Mouse (Mus musculus): ENCODE measurements around the gene Slc22a5. TPM values are rescaled to one million over a fixed set of nuclear protein-coding genes. Genes with fewer than 3 reads are reported as not detected.
"Not testable (repeated sequence)": the region's sequence is repeated elsewhere in the genome, so short reads cannot be mapped to it uniquely, and the experiment has no call there.

The Slc22a5 gene
- polyA plus RNA-seq, 1 experiment from 2014 or later: 7.9 TPM

DNA sequence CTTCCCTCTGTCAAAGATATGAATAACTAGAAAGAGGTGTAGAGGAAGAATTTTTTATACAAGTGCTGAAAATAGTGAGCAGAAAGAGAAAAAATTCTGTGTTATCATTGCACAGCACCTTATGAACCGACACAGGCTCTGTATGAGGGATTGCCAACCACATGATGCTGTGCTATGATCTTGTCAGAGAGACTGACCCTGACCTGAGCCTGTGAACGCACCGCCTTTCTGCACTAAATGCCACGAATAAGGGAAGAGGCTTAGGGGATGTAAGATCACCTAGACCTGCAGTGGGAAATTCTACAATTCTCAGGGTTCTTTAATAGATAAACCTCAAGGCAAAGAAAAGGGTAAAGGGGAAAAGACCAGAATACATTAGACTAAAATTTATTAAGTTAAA, 15.0 kb downstream of the Slc22a5 start:
- ATAC-seq (ENCODE audit: low FRiP score): no peak
- H3K9me3 ChIP-seq: no peaks in the 10 kb centered on the region
- no peak overlapping the region for H3K4me3 ChIP-seq (replicated peaks)
- no peaks in the 10 kb centered on the region for H3K27me3 ChIP-seq
- H3K36me3 ChIP-seq (replicated peaks): 0 out of 2 replicates have a peak, but pooled peaks cover 5% of the 10 kb centered on the region
- no peaks in the 10 kb centered on the region for H3K4me1 ChIP-seq
- H3K27ac ChIP-seq: no peak overlapping the region
- H3K4me2 ChIP-seq: no peak overlapping the region
- 86% methylated on average over 4 of the region's 4 CpGs for WGBS
- no peak overlapping the region for H3K9ac ChIP-seq

GRCm38 (mm10) chr11:53874706-53875105, 16.8 kb downstream of the Slc22a5 start:
- ATAC-seq (ENCODE audit: low FRiP score): no peak
- Histone ChIP-seq H3K9me3 (no peaks in the 10 kb centered on the region), H3K27me3 (no peaks in the 10 kb centered on the region), H3K4me3 (replicated peaks) (no peak overlapping the region), H3K4me2 (no peak overlapping the region), H3K4me1 (no peaks in the 10 kb centered on the region), H3K9ac (no peak overlapping the region), H3K36me3 (replicated peaks) (0 out of 2 replicates have a peak, but pooled peaks cover 11% of the 10 kb centered on the region), H3K27ac (no peak overlapping the region)
- 79% methylated on average over 4 of the region's 4 CpGs for WGBS

- H3K9me3 ChIP-seq; H3K27ac ChIP-seq; H3K9ac ChIP-seq; ATAC-seq (ENCODE audit: low FRiP score); H3K4me3 ChIP-seq (replicated peaks); H3K4me1 ChIP-seq; H3K27me3 ChIP-seq; H3K4me2 ChIP-seq: not testable (repeated sequence)
- 61% methylated on average over 5 of the region's 5 CpGs for WGBS
- 0 out of 2 replicates have a peak, but pooled peaks cover 11% of the 10 kb centered on the region for H3K36me3 ChIP-seq (replicated peaks)
These were observed 17.4 kb downstream of the Slc22a5 start for GRCm38 (mm10) chr11:53873909-53874704.

- Histone ChIP-seq H3K4me1 (no peaks in the 10 kb centered on the region), H3K9me3 (no peaks in the 10 kb centered on the region), H3K4me2 (no peak overlapping the region), H3K27me3 (no peaks in the 10 kb centered on the region), H3K27ac (no peak overlapping the region), H3K36me3 (replicated peaks) (0 out of 2 replicates have a peak, but pooled peaks cover 11% of the 10 kb centered on the region), H3K4me3 (replicated peaks) (no peak overlapping the region), H3K9ac (no peak overlapping the region)
- 95% methylated on average over 2 of the region's 2 CpGs for WGBS
- ATAC-seq (ENCODE audit: low FRiP score): no peak
These were observed 19.5 kb downstream of the Slc22a5 start for GRCm38 (mm10) chr11:53871786-53872507.

DNA sequence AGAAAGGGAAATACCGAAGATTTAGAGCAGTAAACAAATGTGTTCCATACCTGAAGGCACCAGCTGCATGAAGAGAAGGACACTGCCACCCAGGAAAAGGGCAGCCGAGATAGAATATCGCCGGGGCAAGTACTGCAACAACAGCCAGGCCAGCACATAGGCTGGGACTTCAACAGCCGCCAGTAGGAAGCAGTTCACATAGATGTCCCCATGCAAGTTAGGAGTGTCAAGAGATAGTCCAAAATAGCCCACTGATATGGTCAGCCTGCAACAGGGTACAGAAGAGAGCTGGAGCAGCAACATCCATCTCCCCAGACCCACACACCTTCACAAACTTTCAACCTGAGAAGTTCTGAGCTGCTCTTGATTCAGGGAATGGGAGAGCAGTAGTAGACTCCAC, 22.3 kb downstream of the Slc22a5 start:
- H3K27me3 ChIP-seq: no peaks in the 10 kb centered on the region
- H3K9ac ChIP-seq: no peak overlapping the region
- H3K4me3 ChIP-seq (replicated peaks): no peak overlapping the region
- H3K4me2 ChIP-seq: no peak overlapping the region
- no peak for ATAC-seq (ENCODE audit: low FRiP score)
- no peaks in the 10 kb centered on the region for H3K4me1 ChIP-seq
- H3K9me3 ChIP-seq: no peaks in the 10 kb centered on the region
- no peak overlapping the region for H3K27ac ChIP-seq
- 0 out of 2 replicates have a peak, but pooled peaks cover 14% of the 10 kb centered on the region for H3K36me3 ChIP-seq (replicated peaks)
- 89% methylated on average over 5 of the region's 5 CpGs for WGBS

GRCm38 (mm10) chr11:53868323-53868722, 23.1 kb downstream of the Slc22a5 start:
- H3K36me3 ChIP-seq (replicated peaks): 0 out of 2 replicates have a peak, but pooled peaks cover 14% of the 10 kb centered on the region
- H3K27me3 ChIP-seq; ATAC-seq (ENCODE audit: low FRiP score); H3K4me1 ChIP-seq; H3K4me2 ChIP-seq; H3K9ac ChIP-seq; H3K4me3 ChIP-seq (replicated peaks); H3K27ac ChIP-seq; H3K9me3 ChIP-seq: not testable (repeated sequence)
- 42% methylated on average over 5 of the region's 5 CpGs for WGBS

GRCm38 (mm10) chr11:53864724-53865310, 26.6 kb downstream of the Slc22a5 start:
- not testable (repeated sequence) for H3K4me2 ChIP-seq; ATAC-seq (ENCODE audit: low FRiP score); H3K9me3 ChIP-seq; H3K27me3 ChIP-seq; H3K9ac ChIP-seq; H3K4me3 ChIP-seq (replicated peaks); H3K36me3 ChIP-seq (replicated peaks); H3K27ac ChIP-seq; H3K4me1 ChIP-seq
- WGBS: 74% methylated on average over 1 of the region's 4 CpGs

GRCm38 (mm10) chr11:53860944-53861343, 30.5 kb downstream of the Slc22a5 start:
- H3K9ac ChIP-seq; H3K36me3 ChIP-seq (replicated peaks); H3K4me2 ChIP-seq; H3K9me3 ChIP-seq; H3K4me3 ChIP-seq (replicated peaks); ATAC-seq (ENCODE audit: low FRiP score); H3K4me1 ChIP-seq; H3K27ac ChIP-seq; H3K27me3 ChIP-seq: not testable (repeated sequence)
- WGBS: 75% methylated on average over 9 of the region's 9 CpGs

GRCm38 (mm10) chr11:53858761-53859580, 32.5 kb downstream of the Slc22a5 start, which contains the start of gene Gm12216:
Gene Gm12216 (minus strand): TSS chr11:53859256.
- WGBS: 12% methylated on average over 46 of the region's 50 CpGs
- peak within 1 kb of the TSS; percentile 68 for H3K4me2 ChIP-seq
- H3K36me3 ChIP-seq (replicated peaks); H3K27ac ChIP-seq; H3K4me1 ChIP-seq; H3K9me3 ChIP-seq; H3K27me3 ChIP-seq: not testable (repeated sequence)
- peak; percentile 57; the same call in 1 of the 2 replicates for ATAC-seq (ENCODE audit: low FRiP score)
- H3K4me3 ChIP-seq (replicated peaks): peak within 1 kb of the TSS; percentile 47
- H3K9ac ChIP-seq: peak within 1 kb of the TSS; percentile 46

DNA sequence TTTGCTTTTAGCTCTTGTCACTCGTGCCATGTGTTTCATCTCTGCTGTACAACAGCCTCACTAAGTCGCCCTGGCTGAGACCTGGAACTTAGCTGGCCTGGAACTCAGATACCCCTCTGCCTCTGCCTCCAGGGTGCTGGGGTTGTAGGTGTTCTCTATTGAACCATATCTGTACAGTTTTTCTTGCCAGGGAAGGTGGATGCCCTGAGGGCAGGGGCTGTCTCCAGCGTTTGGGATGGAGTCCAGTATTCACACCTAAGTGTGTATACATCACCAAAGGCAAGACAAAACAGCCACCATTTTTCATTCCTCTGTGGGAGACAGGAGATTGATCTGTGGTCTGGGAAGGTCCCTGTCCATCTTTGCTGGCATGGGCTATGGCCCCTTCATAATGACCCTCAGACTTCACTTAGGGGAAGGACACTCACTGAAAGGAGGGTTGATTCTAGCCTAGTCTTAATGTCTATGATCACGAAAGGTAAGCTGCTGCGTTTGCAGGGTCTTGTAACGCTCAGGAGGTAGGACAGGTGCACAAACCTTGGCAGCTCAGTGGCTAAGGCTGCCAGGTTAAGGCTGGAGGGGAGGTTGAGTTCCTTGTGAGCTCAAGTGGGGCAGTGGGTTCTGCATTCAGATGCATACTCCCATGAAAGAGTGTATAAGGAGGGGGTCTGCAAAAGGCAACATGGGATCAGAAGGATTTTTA, 33.3 kb downstream of the Slc22a5 start:
- Histone ChIP-seq H3K9me3 (no peaks in the 10 kb centered on the region), H3K4me2 (no peak overlapping the region), H3K9ac (no peak overlapping the region), H3K4me1 (no peaks in the 10 kb centered on the region), H3K36me3 (replicated peaks) (no peaks in the 10 kb centered on the region), H3K27me3 (peaks cover 9% of the 10 kb centered on the region), H3K4me3 (replicated peaks) (no peak overlapping the region; the same call in 1 of the 2 replicates), H3K27ac (no peak overlapping the region)
- no peak for ATAC-seq (ENCODE audit: low FRiP score)
- WGBS: 82% methylated on average over 6 of the region's 6 CpGs

DNA sequence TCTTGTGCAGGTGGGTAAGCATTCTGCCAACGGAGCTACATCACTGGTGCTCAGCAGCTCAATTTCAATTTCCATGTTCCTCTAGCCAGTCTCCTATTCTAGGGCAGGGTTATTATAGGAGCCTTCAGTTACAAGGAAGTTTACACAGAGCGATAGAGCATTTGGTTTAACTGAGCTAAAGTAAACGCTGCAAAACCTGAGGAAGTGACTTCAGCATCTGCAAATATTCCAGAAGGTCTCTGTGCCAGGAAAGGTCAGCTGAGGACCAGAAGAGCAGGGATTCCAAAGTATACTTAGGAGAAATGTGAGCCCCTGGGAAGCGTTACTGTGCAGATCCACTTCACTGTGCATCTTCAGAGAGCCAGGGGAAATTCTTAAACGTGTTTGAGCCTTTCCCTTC, 37.8 kb downstream of the Slc22a5 start:
- no peaks in the 10 kb centered on the region for H3K36me3 ChIP-seq (replicated peaks)
- no peak overlapping the region for H3K27ac ChIP-seq
- WGBS: 69% methylated on average over 5 of the region's 5 CpGs
- no peak overlapping the region for H3K4me2 ChIP-seq
- no peak for ATAC-seq (ENCODE audit: low FRiP score)
- H3K27me3 ChIP-seq: peaks cover 9% of the 10 kb centered on the region
- no peaks in the 10 kb centered on the region for H3K9me3 ChIP-seq
- H3K4me3 ChIP-seq (replicated peaks): no peak overlapping the region
- H3K9ac ChIP-seq: no peak overlapping the region
- no peaks in the 10 kb centered on the region for H3K4me1 ChIP-seq

Data from forebrain, embryonic 12.5 days (tissue).